Mouse (Mus musculus): Measurements from ENCODE around the gene Smdt1. TPM values are rescaled to one million over a fixed set of nuclear protein-coding genes. Genes with fewer than 3 reads are reported as not detected.

Smdt1 gene
- 191 TPM for polyA plus RNA-seq (2014; fragmentation: Illumina TruSeq; extraction: RNeasy Lipid Tissue Mini Kit (QIAGEN cat#74804); ENCODE audit: low read depth, low replicate concordance)

DNA sequence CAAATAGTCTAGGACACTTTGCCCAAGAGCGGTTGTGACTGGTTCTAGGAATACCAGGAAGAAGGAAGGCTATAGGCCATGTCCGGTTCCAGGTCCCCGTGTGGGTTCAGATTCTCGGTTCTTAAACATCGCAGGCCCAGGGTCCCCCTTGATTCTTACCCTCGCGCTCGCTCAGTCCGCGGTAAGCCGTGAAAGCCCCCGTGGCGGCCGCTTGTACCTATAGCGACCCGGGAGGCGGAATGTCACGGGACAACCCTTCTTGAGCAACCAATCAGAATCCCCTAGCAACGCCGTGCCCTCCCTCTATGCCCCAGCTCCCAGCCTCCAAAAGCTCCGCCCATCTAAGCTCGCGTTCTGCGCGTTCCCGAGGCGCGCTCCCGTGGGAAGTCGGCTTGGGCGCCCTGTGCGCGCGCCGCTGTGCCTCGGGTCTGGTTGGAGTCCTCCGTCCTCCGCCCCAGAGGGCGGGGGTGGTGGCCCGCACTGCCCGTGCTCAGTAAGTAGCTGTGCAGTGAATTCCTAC, at the start of gene Smdt1, which contains the start of the genes Naga and Pheta2:
TSS of gene Smdt1 (plus strand) at position 367 of the 520 bp plus-strand sequence.
TSS of gene Naga (minus strand) at position 333 of the 520 bp plus-strand sequence.
TSS of gene Pheta2 (plus strand) at position 350 of the 520 bp plus-strand sequence.

DNA sequence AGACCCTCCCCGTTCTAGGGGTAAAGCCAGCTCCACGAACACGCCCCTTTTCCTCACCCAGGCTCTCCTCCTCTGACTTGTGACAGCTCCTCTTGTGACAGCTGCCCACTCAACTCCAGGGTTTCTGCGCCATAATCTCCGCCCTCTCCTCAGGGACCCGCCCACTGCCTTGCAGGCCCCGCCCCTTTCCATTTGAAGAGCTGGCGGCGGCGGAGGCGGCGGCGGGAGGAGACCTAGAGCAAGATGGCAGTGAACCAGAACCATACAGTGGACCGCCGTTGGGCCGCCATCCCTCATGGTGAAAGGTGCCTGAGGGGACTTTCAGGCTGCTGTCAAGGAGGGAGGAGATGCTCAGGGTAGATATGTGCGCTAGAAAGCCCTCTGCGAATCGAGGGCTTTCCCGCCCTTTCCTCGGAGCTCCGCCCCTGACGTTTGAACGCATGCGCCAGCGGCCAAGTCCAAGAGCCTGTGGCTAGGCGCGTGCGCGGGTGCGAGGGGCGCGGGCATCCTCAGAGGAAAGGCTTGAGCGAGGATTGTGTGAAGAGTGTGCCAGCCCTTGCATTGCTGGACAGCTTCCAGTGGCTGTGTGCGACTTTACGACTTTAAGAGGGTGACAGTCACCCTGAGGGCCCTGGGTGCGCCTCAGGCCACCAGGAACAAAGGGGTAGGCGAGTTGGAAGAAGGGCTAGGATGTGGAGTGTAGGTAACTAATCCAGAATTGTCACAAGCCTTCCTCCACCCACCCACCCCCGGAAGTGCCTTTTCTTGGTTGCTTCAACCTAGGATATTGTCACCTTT, 39.8 kb upstream of the Smdt1 start, which contains the start of gene Wbp2nl:
TSS of gene Wbp2nl (plus strand) at position 191 of the 798 bp plus-strand sequence.

GRCm38 (mm10) chr15:82354126-82354945, 15.6 kb downstream of the Smdt1 start, which contains the start of gene Ndufa6:
Gene Ndufa6, minus strand, starts transcription at chr15:82354322.

DNA sequence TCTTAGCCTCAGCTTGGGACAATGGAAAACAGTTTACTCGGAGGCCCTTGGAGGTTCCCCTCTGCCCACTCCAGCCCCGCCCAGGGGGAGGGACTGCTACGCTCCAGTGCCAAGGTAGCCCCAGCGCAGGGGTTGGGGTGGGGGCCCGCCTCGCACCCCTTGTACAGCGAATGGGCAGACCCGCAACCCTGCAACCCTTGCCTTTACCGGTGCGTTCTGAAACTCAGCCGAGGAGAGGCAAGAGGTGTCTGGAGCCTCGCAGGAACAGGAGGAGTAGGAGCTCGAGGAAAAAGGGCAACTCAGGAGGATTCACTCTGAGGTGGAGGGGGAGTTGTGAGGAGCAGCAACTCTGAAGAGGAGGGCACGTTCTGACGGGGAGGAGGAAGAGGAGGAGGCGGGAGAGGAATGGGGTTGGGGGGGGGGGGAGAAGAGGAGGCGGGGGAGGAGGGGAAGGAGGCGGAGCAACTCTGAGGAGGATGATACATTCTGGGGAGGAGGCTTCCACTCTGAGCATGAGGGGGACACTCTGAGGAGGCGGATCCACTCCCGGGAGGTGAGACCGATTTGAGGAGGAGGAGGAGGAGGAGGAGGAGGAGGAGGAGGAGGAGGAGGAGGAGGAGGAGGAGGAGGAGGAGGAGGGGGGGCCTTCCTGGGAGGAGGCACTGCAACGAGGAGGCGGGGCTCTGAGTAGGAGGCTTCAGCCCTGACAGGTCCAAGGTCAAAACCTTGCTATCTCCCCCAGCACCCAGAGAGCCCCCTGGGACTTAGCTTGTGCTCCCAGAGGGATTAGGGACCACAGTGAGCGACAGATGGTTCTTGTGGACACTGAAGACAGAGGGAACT, 41.3 kb downstream of the Smdt1 start, which contains the start of gene Cyp2d22:
TSS of gene Cyp2d22 (minus strand) at position 390 of the 843 bp plus-strand sequence.

GRCm38 (mm10) chr15:82393922-82394321, 55.2 kb downstream of the Smdt1 start, which contains the start of gene Cyp2d11:
Gene Cyp2d11, minus strand, starts transcription at chr15:82394022.

Other genes with a start within 250 kb of the Smdt1 start
- gene Ccdc134, start 211.0 kb upstream of the Smdt1 start, polyA plus RNA-seq (2014; fragmentation: Illumina TruSeq; extraction: RNeasy Lipid Tissue Mini Kit (QIAGEN cat#74804); ENCODE audit: low read depth, low replicate concordance): 15.4 TPM
- 73.8 TPM for gene Srebf2, start 191.8 kb upstream of the Smdt1 start, polyA plus RNA-seq (2014; fragmentation: Illumina TruSeq; extraction: RNeasy Lipid Tissue Mini Kit (QIAGEN cat#74804); ENCODE audit: low read depth, low replicate concordance)
- not detected for gene Shisa8, start 126.1 kb upstream of the Smdt1 start, polyA plus RNA-seq (2014; fragmentation: Illumina TruSeq; extraction: RNeasy Lipid Tissue Mini Kit (QIAGEN cat#74804); ENCODE audit: low read depth, low replicate concordance)
- gene Tnfrsf13c, start 114.6 kb upstream of the Smdt1 start, polyA plus RNA-seq (2014; fragmentation: Illumina TruSeq; extraction: RNeasy Lipid Tissue Mini Kit (QIAGEN cat#74804); ENCODE audit: low read depth, low replicate concordance): not detected
- gene Cenpm, start 94.2 kb upstream of the Smdt1 start, polyA plus RNA-seq (2014; fragmentation: Illumina TruSeq; extraction: RNeasy Lipid Tissue Mini Kit (QIAGEN cat#74804); ENCODE audit: low read depth, low replicate concordance): 2.5 TPM
- gene 1500009C09Rik, start 86.6 kb upstream of the Smdt1 start, polyA plus RNA-seq (2014; fragmentation: Illumina TruSeq; extraction: RNeasy Lipid Tissue Mini Kit (QIAGEN cat#74804); ENCODE audit: low read depth, low replicate concordance): not detected
- gene Sept3, start 64.1 kb upstream of the Smdt1 start, polyA plus RNA-seq (2014; fragmentation: Illumina TruSeq; extraction: RNeasy Lipid Tissue Mini Kit (QIAGEN cat#74804); ENCODE audit: low read depth, low replicate concordance): 3.4 TPM
- gene Wbp2nl, start 40.0 kb upstream of the Smdt1 start, polyA plus RNA-seq (2014; fragmentation: Illumina TruSeq; extraction: RNeasy Lipid Tissue Mini Kit (QIAGEN cat#74804); ENCODE audit: low read depth, low replicate concordance): 0.87 TPM
- 90.8 TPM for gene Naga, start within 50 bp of the Smdt1 start, polyA plus RNA-seq (2014; fragmentation: Illumina TruSeq; extraction: RNeasy Lipid Tissue Mini Kit (QIAGEN cat#74804); ENCODE audit: low read depth, low replicate concordance)
- gene Pheta2, start within 50 bp of the Smdt1 start, polyA plus RNA-seq (2014; fragmentation: Illumina TruSeq; extraction: RNeasy Lipid Tissue Mini Kit (QIAGEN cat#74804); ENCODE audit: low read depth, low replicate concordance): 1.4 TPM
- gene Ndufa6, start 15.4 kb downstream of the Smdt1 start, polyA plus RNA-seq (2014; fragmentation: Illumina TruSeq; extraction: RNeasy Lipid Tissue Mini Kit (QIAGEN cat#74804); ENCODE audit: low read depth, low replicate concordance): 283 TPM
- gene Cyp2d22, start 41.3 kb downstream of the Smdt1 start, polyA plus RNA-seq (2014; fragmentation: Illumina TruSeq; extraction: RNeasy Lipid Tissue Mini Kit (QIAGEN cat#74804); ENCODE audit: low read depth, low replicate concordance): 31.2 TPM
- gene Cyp2d11, start 55.1 kb downstream of the Smdt1 start, polyA plus RNA-seq (2014; fragmentation: Illumina TruSeq; extraction: RNeasy Lipid Tissue Mini Kit (QIAGEN cat#74804); ENCODE audit: low read depth, low replicate concordance): not detected
- gene Cyp2d10, start 68.2 kb downstream of the Smdt1 start, polyA plus RNA-seq (2014; fragmentation: Illumina TruSeq; extraction: RNeasy Lipid Tissue Mini Kit (QIAGEN cat#74804); ENCODE audit: low read depth, low replicate concordance): not detected
- 1.6 TPM for gene Cyp2d9, start 94.5 kb downstream of the Smdt1 start, polyA plus RNA-seq (2014; fragmentation: Illumina TruSeq; extraction: RNeasy Lipid Tissue Mini Kit (QIAGEN cat#74804); ENCODE audit: low read depth, low replicate concordance)
- gene Cyp2d12, start 216.1 kb downstream of the Smdt1 start, polyA plus RNA-seq (2014; fragmentation: Illumina TruSeq; extraction: RNeasy Lipid Tissue Mini Kit (QIAGEN cat#74804); ENCODE audit: low read depth, low replicate concordance): not detected